Mouse (Mus musculus) leukemia stem cell, adult 10-12 weeks (primary cell): ENCODE data around the gene Ddhd1. TPM values are rescaled to one million over a fixed set of nuclear protein-coding genes. Genes with fewer than 3 reads are reported as not detected.

ENCODE experiments used
- polyA plus RNA-seq: library from polyadenylated mRNA; stranded (reverse); fragments of >175 nt; gene quantifications from 2 replicates; pipeline ENCODE4 v1.2.3, GENCODE M21; 2012; ENCODE audit warnings: low replicate concordance

Gene Ddhd1
- polyA plus RNA-seq, result 3.7 and 5.8 TPM in 2 replicates

GRCm38 (mm10) chr14:45657641-45658611 is at the start of gene Ddhd1:
Gene Ddhd1 (minus strand): TSS chr14:45658143.

Other genes with a start within 250 kb of the Ddhd1 start
- 0.10 and 0.21 TPM in 2 replicates for gene Fermt2, start 128.0 kb downstream of the Ddhd1 start, polyA plus RNA-seq